Mouse (Mus musculus): ENCODE results near the gene Casc4. TPM values are rescaled to one million over a fixed set of nuclear protein-coding genes. Genes with fewer than 3 reads are reported as not detected.

Gene Casc4
- 21.1 and 22.8 TPM in 2 replicates for polyA plus RNA-seq (2012; rRNA removed)

DNA sequence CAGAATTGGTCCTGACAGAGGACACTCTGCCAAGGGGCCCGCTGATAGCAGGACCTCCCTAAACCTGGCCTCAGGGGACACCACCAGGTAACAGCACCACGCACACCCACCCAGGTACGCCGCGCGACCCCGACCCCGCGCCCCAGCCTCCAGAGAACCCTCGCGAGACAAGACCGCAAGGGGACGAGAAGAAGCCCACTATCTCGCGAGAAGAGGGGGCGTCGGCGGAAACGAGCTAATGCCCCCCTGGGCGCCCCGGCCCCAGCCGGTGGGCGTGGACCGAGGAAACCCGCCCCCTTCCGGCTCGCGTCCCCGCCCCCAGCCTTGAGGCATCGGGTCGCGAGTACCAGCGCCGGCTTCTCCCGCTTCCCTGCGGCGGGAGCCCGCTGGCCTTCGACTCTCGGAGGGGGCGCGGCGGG lies at the start of gene Casc4:
TSS of gene Casc4 (plus strand) at position 339 of the 419 bp plus-strand sequence.

DNA sequence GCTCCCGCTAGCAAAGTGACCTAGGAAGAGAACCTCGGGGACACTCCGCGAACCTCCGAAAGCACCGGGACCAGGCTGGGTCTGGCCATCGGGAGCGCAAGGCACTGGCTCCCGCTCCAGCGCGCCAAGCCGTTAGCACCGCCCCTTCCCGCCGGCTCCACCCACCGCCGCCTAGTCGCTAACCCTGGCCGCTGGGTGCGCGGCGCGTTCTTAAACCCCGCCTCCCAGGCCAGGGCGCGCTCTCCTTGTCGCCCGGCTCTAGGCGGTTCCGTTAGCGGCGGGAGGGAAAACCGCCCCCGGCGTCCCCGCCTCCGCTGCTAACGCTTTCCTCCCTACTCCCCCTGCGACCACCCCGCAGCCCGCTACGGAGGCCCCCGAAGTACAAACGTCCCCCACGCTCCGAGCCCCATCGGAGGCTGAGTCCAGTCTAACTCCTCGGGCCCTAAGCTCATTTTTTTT lies 89.0 kb downstream of the Casc4 start, which contains the start of the genes Ctdspl2 and Mageb3:
TSS of gene Ctdspl2 (plus strand) at position 237 of the 459 bp plus-strand sequence.
TSS of gene Mageb3 (minus strand) at position 328 of the 459 bp plus-strand sequence.

Other genes with a start within 250 kb of the Casc4 start
- 23.0 and 27.9 TPM in 2 replicates for gene Frmd5, start 59.9 kb upstream of the Casc4 start, polyA plus RNA-seq (2012; rRNA removed)
- gene Ctdspl2, start 89.0 kb downstream of the Casc4 start, polyA plus RNA-seq (2012; rRNA removed), result 30.0 and 41.0 TPM in 2 replicates
- gene Mageb3, start 89.1 kb downstream of the Casc4 start, polyA plus RNA-seq (2012; rRNA removed), result 0.22 and 0.45 TPM in 2 replicates
- gene Eif3j1, start 161.6 kb downstream of the Casc4 start, polyA plus RNA-seq (2012; rRNA removed), result 22.5 and 31.2 TPM in 2 replicates